Mouse (Mus musculus) spleen, adult 2 months (tissue): ENCODE data around the gene Adtrp.

ENCODE experiments used
- CTCF ChIP-seq: fragments of 200-500 bp; IDR thresholded peaks from 2 replicates; pipeline ENCODE4 v1.5.1; 2011; ENCODE audit warnings: mild to moderate bottlenecking, inconsistent platforms; ENCODE audit not compliant: insufficient read depth, insufficient read length, insufficient replicate concordance; ENCODE audit errors: extremely low read depth
- POLR2A ChIP-seq: fragments of 200-500 bp; IDR thresholded peaks from 2 replicates; pipeline ENCODE4 v1.6.1; 2011; ENCODE audit warnings: low read depth, low read length, inconsistent platforms

GRCm38 (mm10) chr13:41850727-41851378 lies 3.4 kb upstream of the Adtrp start:
- no peak for TF ChIP-seq CTCF
- no peak for TF ChIP-seq POLR2A
